Mouse (Mus musculus): ENCODE measurements at regions not wholly inside any gene's neighbourhood (a gene's known extent, or its start where the extent isn't known, plus 50 kb on each side); places are given as distances from the start of the nearest gene placed in this dataset.
A peak's percentile ranks its signal among the peaks of the same experiment; 100 is the strongest.

DNA sequence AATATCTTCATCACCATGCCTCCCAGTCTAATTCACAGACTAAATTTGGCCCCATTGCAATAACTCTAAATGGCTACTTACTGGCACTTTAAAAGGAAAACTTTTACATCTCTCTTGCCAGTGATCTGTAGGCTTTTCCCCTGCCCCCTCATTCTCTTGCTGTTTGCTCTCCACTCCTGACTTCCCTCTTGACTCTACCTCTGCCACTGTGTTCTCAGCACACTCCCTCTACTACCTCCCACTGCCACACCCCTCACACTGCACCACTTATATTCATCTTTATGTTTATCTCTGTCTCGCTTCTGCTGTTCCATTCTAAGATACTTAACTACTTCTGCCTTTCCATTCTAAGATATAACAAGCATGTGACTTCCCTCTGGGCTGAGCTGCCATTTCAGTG, 141.4 kb upstream of the Rnf32 start:
- ATAC-seq (ENCODE audit: insufficient read depth, low FRiP score, low TSS enrichment) (no peak), DNase-seq (ENCODE audit: low spot score) (no peak)
- Histone ChIP-seq H3K36me3 (ENCODE audit: control insufficient read depth, insufficient read depth, low read length) (no peaks in the 10 kb centered on the region), H3K4me1 (ENCODE audit: control insufficient read depth, insufficient read depth, low read length) (no peaks in the 10 kb centered on the region), H3K9me3 (ENCODE audit: control insufficient read depth, low read length) (no peaks in the 10 kb centered on the region), H3K4me2 (ENCODE audit: low read depth) (no peak overlapping the region), H3K27ac (ENCODE audit: low read depth, low read length) (no peak overlapping the region), H3K27me3 (ENCODE audit: control insufficient read depth, insufficient read depth, low read length) (no peaks in the 10 kb centered on the region), H3K9ac (ENCODE audit: low read length) (no peak overlapping the region), H3K4me3 (ENCODE audit: low read depth, low read length) (no peak overlapping the region)
- 100% methylated on average over 1 of the region's 1 CpGs for WGBS

DNA sequence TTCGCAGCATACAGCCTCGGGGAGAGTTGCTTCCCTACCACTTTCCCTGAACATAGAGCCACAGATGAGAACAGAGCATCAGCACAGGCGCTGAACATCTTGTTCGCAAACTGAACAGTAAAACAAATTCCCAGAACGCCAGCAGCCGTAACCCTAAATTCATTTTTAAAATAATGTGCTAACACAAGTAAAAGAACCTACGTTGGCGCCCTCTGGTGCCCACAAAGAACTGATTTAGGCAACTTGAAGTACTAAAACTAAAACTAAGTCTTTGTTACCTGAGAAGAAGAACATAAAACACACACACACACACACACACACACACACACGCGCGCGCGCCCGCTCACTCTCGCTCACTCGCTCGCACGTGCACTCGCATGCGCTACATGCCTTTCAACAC, 159.2 kb upstream of the Rnf32 start:
- WGBS = 73% methylated on average over 20 of the region's 20 CpGs

DNA sequence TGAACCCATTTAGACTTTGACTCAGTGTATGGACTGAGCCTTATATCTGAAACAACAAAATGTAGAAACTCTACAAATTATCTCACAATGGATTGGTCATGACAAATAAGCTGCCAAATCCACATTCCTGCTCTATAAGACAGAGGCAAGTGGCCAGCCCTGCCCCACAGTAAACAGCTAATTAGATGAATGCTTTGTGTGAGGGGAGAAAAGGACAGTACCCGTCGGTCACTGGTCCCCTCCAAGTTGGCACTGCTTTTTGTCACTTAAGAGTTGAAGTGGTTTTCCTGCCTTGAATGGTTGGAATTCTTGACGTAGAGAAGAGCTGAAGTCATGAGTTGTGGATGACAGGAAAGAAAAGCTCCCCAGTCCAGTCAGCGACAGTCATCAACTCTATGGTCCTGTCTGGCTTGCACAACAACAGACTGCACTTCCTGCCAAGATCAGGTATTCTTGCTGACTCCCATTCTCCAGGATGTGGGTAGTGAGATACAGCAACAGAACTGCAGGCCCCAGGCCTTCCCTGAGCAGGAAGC, 162.3 kb upstream of the Rnf32 start:
- H3K27me3 ChIP-seq (ENCODE audit: control insufficient read depth, insufficient read depth, low read length) = no peaks in the 10 kb centered on the region
- no peak overlapping the region for H3K9ac ChIP-seq (ENCODE audit: low read length)
- H3K4me2 ChIP-seq (ENCODE audit: low read depth) = no peak overlapping the region
- no peak overlapping the region for H3K27ac ChIP-seq (ENCODE audit: low read depth, low read length)
- ATAC-seq (ENCODE audit: insufficient read depth, low FRiP score, low TSS enrichment) (no peak), DNase-seq (ENCODE audit: low spot score) (no peak)
- no peaks in the 10 kb centered on the region for H3K36me3 ChIP-seq (ENCODE audit: control insufficient read depth, insufficient read depth, low read length)
- WGBS = 74% methylated on average over 4 of the region's 4 CpGs
- no peaks in the 10 kb centered on the region for H3K4me1 ChIP-seq (ENCODE audit: control insufficient read depth, insufficient read depth, low read length)
- no peaks in the 10 kb centered on the region for H3K9me3 ChIP-seq (ENCODE audit: control insufficient read depth, low read length)
- no peak overlapping the region for H3K4me3 ChIP-seq (ENCODE audit: low read depth, low read length)

More for the DNA sequence above, 159.2 kb upstream of the Rnf32 start:
- H3K27ac ChIP-seq (ENCODE audit: low read depth, low read length) = no peak overlapping the region
- no peaks in the 10 kb centered on the region for H3K4me1 ChIP-seq (ENCODE audit: control insufficient read depth, insufficient read depth, low read length)
- H3K4me2 ChIP-seq (ENCODE audit: low read depth) = no peak overlapping the region
- H3K4me3 ChIP-seq (ENCODE audit: low read depth, low read length) = no peak overlapping the region
- H3K9me3 ChIP-seq (ENCODE audit: control insufficient read depth, low read length) = no peaks in the 10 kb centered on the region
- no peaks in the 10 kb centered on the region for H3K27me3 ChIP-seq (ENCODE audit: control insufficient read depth, insufficient read depth, low read length)
- H3K36me3 ChIP-seq (ENCODE audit: control insufficient read depth, insufficient read depth, low read length) = no peaks in the 10 kb centered on the region
- H3K9ac ChIP-seq (ENCODE audit: low read length) = no peak overlapping the region
- peak; percentile 41 for DNase-seq (ENCODE audit: low spot score)
- ATAC-seq (ENCODE audit: insufficient read depth, low FRiP score, low TSS enrichment) = no peak

DNA sequence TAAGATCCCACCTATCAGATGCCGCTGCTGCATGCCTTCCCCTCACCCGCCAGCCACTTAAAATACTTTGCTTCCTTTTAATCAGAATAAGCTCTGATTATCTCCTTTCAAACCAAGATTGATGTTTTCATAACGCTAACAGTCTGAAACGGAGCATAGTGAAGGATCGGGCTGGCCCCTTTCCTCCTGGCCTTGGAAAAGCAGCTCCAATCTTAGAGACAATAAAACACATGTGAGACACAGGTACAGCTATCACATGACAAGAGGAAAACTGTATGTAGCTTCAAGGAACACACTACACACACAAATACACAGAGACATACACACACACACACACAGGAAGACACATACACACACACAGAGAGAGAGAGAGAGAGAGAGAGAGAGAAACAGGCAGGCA, 165.3 kb upstream of the Rnf32 start:
- Histone ChIP-seq H3K4me3 (ENCODE audit: low read depth, low read length) (no peak overlapping the region), H3K9ac (ENCODE audit: low read length) (no peak overlapping the region), H3K27ac (ENCODE audit: low read depth, low read length) (no peak overlapping the region), H3K36me3 (ENCODE audit: control insufficient read depth, insufficient read depth, low read length) (no peaks in the 10 kb centered on the region), H3K4me2 (ENCODE audit: low read depth) (no peak overlapping the region), H3K27me3 (ENCODE audit: control insufficient read depth, insufficient read depth, low read length) (no peaks in the 10 kb centered on the region), H3K9me3 (ENCODE audit: control insufficient read depth, low read length) (no peaks in the 10 kb centered on the region), H3K4me1 (ENCODE audit: control insufficient read depth, insufficient read depth, low read length) (no peaks in the 10 kb centered on the region)
- DNase-seq (ENCODE audit: low spot score) (no peak), ATAC-seq (ENCODE audit: insufficient read depth, low FRiP score, low TSS enrichment) (no peak)
- WGBS = 67% methylated on average over 5 of the region's 5 CpGs

DNA sequence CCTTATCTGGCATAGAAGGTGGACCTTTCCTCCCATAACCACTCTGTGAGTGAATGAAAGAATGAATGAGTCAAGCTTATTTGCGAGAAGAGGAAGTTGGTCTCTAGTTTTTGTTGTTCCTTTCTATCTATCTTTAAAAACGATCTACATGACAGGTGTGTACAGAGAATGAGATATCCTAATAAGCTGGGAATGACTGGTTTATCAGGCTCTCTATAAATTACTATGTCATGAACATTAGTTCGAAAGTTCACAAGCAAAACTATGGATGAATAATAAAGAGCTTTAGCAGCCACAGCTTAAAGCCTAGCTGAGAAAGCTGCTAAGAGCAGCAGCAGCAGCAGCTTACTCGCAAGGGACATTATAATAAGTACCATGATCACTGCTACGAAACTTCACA, 165.8 kb upstream of the Rnf32 start:
- no peak for ATAC-seq (ENCODE audit: insufficient read depth, low FRiP score, low TSS enrichment)
- Histone ChIP-seq H3K36me3 (ENCODE audit: control insufficient read depth, insufficient read depth, low read length) (no peaks in the 10 kb centered on the region), H3K27ac (ENCODE audit: low read depth, low read length) (no peak overlapping the region), H3K4me2 (ENCODE audit: low read depth) (no peak overlapping the region), H3K27me3 (ENCODE audit: control insufficient read depth, insufficient read depth, low read length) (no peaks in the 10 kb centered on the region), H3K4me1 (ENCODE audit: control insufficient read depth, insufficient read depth, low read length) (no peaks in the 10 kb centered on the region), H3K4me3 (ENCODE audit: low read depth, low read length) (no peak overlapping the region), H3K9ac (ENCODE audit: low read length) (no peak overlapping the region), H3K9me3 (ENCODE audit: control insufficient read depth, low read length) (no peaks in the 10 kb centered on the region)
- DNase-seq (ENCODE audit: low spot score) = no peak
- WGBS = 85% methylated on average over 5 of the region's 5 CpGs

DNA sequence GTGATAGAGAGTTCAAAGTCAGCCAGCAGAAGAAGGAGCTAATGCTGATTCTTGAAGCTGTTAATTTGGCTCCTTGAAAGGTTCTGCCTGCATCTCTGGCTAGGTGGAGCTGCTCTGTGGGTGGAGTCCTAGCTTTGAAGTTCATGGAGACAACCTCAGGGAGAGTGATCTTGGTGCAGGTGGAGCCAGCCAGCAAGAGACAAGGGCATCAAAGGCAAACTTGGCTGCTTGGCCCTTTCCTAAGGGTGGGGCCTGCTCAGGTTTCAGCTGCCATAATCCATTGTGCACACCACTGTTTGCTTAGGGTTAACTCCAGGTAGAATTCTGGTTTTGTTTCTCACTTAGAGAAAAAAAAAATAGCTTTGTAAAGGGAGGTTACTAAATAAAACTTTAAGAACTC, 170.7 kb upstream of the Rnf32 start:
- ATAC-seq (ENCODE audit: insufficient read depth, low FRiP score, low TSS enrichment) (no peak), DNase-seq (ENCODE audit: low spot score) (no peak)
- H3K9me3 ChIP-seq (ENCODE audit: control insufficient read depth, low read length) = no peaks in the 10 kb centered on the region
- no peaks in the 10 kb centered on the region for H3K27me3 ChIP-seq (ENCODE audit: control insufficient read depth, insufficient read depth, low read length)
- no peak overlapping the region for H3K4me2 ChIP-seq (ENCODE audit: low read depth)
- H3K4me3 ChIP-seq (ENCODE audit: low read depth, low read length) = no peak overlapping the region
- no peaks in the 10 kb centered on the region for H3K36me3 ChIP-seq (ENCODE audit: control insufficient read depth, insufficient read depth, low read length)
- H3K4me1 ChIP-seq (ENCODE audit: control insufficient read depth, insufficient read depth, low read length) = no peaks in the 10 kb centered on the region
- H3K9ac ChIP-seq (ENCODE audit: low read length) = no peak overlapping the region
- no peak overlapping the region for H3K27ac ChIP-seq (ENCODE audit: low read depth, low read length)

DNA sequence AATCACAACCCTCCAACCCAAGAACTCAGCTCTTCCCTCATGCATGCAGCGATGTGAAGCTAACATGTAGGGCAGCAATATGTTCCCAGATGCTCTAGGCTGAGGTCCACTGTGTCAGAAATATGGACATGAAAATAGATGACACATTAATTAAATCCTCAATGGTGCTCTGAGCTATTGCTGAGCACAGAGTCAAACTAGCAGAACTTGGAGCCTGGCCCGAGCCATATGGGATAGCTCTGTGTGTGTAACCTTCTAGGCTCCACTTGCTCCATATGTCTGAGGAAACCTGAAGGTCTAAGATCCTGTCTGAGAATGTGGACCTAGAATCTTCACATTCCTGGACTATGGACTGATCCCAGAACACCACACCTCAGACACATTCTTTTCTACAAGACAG, 203.0 kb upstream of the Rnf32 start:
- H3K4me2 ChIP-seq (ENCODE audit: low read depth) = no peak overlapping the region
- no peaks in the 10 kb centered on the region for H3K4me1 ChIP-seq (ENCODE audit: control insufficient read depth, insufficient read depth, low read length)
- H3K36me3 ChIP-seq (ENCODE audit: control insufficient read depth, insufficient read depth, low read length) = no peaks in the 10 kb centered on the region
- no peak overlapping the region for H3K27ac ChIP-seq (ENCODE audit: low read depth, low read length)
- no peak overlapping the region for H3K4me3 ChIP-seq (ENCODE audit: low read depth, low read length)
- H3K27me3 ChIP-seq (ENCODE audit: control insufficient read depth, insufficient read depth, low read length) = no peaks in the 10 kb centered on the region
- DNase-seq (ENCODE audit: low spot score) = no peak
- no peaks in the 10 kb centered on the region for H3K9me3 ChIP-seq (ENCODE audit: control insufficient read depth, low read length)
- no peak for ATAC-seq (ENCODE audit: insufficient read depth, low FRiP score, low TSS enrichment)
- no peak overlapping the region for H3K9ac ChIP-seq (ENCODE audit: low read length)
- 89% methylated on average over 2 of the region's 2 CpGs for WGBS

DNA sequence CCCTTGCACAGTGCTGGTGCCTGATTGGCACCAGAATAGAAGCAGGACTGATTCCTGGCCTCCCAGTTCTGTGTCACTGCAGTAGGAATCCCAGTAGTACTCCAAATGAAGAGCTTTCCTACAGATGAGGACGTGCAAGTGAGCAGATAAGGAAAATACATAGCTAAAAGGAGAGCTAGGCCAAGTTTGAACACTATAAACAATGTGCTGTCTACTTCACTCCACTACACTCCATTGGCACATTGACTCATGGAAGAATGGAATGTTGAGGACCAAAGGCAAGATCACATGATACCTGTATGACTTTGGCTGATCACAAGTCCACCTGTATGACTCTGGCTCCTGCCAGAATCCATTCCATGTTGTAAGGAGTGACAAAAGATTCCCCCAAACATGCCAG, 215.9 kb upstream of the Rnf32 start:
- H3K27me3 ChIP-seq (ENCODE audit: control insufficient read depth, insufficient read depth, low read length) = no peaks in the 10 kb centered on the region
- ATAC-seq (ENCODE audit: insufficient read depth, low FRiP score, low TSS enrichment) = no peak
- no peak overlapping the region for H3K4me3 ChIP-seq (ENCODE audit: low read depth, low read length)
- H3K9me3 ChIP-seq (ENCODE audit: control insufficient read depth, low read length) = no peaks in the 10 kb centered on the region
- no peak overlapping the region for H3K4me2 ChIP-seq (ENCODE audit: low read depth)
- no peaks in the 10 kb centered on the region for H3K36me3 ChIP-seq (ENCODE audit: control insufficient read depth, insufficient read depth, low read length)
- no peak for DNase-seq (ENCODE audit: low spot score)
- H3K27ac ChIP-seq (ENCODE audit: low read depth, low read length) = no peak overlapping the region
- no peak overlapping the region for H3K9ac ChIP-seq (ENCODE audit: low read length)
- no peaks in the 10 kb centered on the region for H3K4me1 ChIP-seq (ENCODE audit: control insufficient read depth, insufficient read depth, low read length)
- WGBS = 71% methylated on average over 1 of the region's 1 CpGs

DNA sequence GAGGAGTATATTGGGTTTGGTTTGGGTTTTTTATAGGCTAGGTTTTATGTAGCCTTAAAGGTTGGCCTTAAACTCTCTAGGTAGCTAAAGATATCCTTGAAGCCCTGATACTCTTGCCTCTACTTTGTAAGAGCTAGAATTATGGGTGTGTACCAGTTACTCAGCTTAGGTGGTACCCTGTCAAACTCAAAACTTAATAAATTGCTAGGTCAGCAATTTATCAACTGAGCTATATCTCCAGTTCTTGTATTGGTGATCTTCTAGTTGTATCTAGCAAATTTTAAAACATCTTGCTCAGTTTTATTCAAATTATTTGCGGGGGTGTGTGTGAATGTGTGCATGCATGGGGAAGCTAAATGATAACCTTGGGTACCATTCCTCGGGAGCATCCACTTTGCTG, 225.4 kb upstream of the Rnf32 start:
- Histone ChIP-seq H3K4me3 (ENCODE audit: low read depth, low read length) (no peak overlapping the region), H3K36me3 (ENCODE audit: control insufficient read depth, insufficient read depth, low read length) (no peaks in the 10 kb centered on the region), H3K27ac (ENCODE audit: low read depth, low read length) (no peak overlapping the region), H3K9me3 (ENCODE audit: control insufficient read depth, low read length) (no peaks in the 10 kb centered on the region), H3K9ac (ENCODE audit: low read length) (no peak overlapping the region), H3K27me3 (ENCODE audit: control insufficient read depth, insufficient read depth, low read length) (no peaks in the 10 kb centered on the region), H3K4me2 (ENCODE audit: low read depth) (no peak overlapping the region), H3K4me1 (ENCODE audit: control insufficient read depth, insufficient read depth, low read length) (no peaks in the 10 kb centered on the region)
- DNase-seq (ENCODE audit: low spot score) (no peak), ATAC-seq (ENCODE audit: insufficient read depth, low FRiP score, low TSS enrichment) (no peak)
- WGBS = 88% methylated on average over 2 of the region's 2 CpGs

All from neural tube, embryonic 11.5 days (tissue).